Mouse (Mus musculus): ENCODE data around the gene Usp19.

DNA sequence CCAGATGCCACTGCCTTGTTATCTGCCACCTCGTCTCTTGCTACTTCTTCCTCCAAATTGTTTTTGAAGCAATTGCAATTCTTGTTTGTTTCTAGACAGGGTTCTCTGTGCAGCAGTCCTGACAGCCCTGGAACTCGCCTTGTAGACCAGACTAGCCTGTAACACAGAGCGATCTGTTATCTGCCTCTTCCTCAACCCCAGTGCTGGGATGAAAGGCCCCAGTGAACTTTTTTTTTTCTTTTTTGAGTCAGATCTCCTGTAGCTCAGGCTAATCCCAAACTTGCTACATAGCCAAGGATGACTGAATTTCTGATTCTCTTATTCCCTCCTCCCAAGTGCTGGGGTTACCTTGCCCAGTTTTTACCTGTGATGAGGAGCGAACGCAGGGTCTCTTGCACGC lies 36.0 kb upstream of the Usp19 start:
- no peak for TF ChIP-seq POLR2A (IDR thresholded peaks at IDR 0.05; ENCODE audit: insufficient read depth, low read depth, low read length)
- no peak for TF ChIP-seq CTCF (IDR thresholded peaks at IDR 0.05; ENCODE audit: insufficient read depth, low read depth, low read length)
